Mouse (Mus musculus) cerebellum, postnatal 10 days (tissue): ENCODE results near the gene Ube2cbp.

Experiments used
- DNase-seq, 2 experiments: peaks; one replicate each; pipeline ENCODE4 v3.0.0; 2021; ENCODE audit warnings: mixed read lengths in 2 of 2

Ube2cbp gene

DNA sequence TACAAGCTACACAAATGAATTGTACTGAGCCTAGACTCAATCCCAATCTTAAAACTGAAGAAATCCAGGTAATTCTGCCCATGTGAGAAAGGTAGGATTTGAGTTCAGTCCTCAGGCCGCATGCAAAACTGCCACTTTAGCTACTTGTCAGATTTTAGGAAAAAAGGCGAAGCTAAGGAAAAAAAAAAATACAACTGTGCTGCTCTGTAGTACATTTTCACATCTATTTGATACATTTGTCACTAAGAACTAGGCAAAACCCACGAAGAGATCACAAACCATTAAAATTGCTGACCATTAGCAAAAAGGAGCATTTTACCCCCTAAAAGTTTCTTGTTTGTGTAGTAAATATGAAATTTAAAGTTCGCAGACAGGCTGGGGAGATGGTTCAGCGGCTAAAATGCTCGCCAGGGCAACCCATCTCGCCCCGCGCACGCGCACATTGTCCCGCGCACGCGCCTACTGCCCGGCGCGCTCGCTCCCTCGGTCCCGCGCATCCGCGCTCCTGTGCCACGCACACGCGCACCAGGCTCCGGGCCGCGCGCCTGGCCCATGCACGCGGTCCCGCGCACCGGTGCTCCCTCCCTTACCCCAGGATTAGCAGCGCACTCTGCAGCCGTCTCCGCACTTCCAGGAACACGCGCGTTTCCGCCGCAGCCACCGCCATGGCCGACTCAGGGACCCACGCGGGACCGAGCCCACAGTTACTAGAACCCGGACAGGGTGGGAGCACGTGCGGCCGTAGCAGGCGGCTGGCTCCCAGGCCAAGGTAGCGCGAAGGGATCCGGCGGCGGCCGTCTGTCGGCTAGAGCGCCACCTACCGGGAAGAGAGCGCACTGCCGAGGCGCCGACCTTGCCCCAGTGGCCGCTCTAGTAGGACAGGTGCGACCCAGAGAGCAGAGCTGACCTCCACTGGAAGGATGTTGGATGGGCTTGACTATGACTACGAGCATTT is at the start of gene Ube2cbp:
Gene Ube2cbp, minus strand, starts transcription at position 800 of the 955 bp plus-strand sequence.
- DNase-seq, result peak; percentile 96

DNA sequence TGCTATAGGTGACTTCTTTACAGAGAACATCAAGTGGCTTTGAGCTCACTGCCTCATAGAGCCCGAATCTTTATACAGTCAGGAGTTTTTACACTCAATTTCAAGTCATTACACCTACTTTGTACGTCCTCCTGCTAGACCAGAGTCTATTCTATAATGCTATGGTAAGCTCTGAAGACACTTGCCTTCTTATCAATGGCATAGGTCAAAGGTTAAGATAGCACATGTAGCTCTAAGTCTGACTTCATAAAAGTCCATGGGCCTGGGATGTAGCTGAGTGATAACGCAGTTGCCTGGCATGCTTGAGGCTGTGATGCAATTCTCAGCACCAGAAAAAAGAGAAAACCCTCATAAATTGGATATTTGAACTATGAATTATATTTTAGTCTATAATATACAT is 49.6 kb upstream of the Ube2cbp start:
- no peak for DNase-seq

DNA sequence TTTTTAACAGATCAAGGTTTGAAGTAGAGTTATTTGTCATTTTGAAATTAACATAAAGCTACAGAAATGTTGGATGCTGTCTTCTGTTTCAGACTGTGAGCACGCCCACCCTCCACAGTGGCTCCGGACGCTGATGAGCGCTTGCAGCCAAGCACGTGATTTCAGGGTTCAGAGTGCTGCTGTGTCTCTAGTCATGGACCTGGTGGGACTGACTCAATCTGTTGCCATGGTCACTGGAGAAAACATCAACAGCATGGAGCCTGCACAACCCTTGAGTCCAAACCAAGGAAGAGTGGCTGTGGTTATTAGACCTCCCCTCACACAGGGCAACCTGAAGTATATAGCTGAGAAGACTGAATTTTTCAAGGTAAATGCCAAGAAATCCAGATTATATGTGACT is 49.0 kb upstream of the Ube2cbp start:
- DNase-seq, result no peak

DNA sequence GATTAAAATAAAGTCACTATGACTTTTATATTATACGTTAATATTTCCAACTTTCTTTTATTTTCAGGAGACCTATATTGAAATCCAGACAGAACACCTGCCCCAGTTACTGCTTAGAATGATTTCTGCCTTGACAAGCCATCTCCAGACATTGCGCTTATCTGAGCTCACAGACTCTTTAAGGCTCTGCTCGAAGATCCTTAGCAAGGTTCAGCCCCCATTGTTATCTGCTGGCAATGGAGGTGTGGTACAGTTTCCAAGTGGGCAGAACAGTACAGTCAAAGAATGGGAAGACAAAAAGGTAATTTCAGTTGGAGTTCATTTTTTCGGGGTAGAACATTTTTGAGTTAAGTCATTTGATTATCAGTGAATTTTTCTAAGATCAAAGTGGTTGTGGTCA is 42.7 kb upstream of the Ube2cbp start:
- no peak for DNase-seq

DNA sequence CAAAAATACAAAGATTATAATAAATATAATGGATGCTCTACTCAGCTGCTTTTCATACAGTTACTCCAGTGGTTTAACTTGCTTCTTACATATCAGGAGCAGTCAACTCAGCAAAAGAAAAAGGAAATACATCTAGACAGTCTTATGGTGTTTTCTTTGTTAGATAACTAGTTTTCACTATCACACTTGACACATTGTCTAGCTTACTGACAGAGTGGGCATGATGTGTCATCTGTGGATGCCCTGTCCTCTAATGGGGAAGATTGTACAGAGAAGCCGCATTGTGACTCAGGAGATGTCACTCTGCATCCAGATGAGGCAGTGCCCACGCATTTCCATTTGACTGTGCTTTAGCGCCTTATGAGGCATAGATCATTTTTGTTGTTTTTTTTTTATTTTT is 34.3 kb upstream of the Ube2cbp start:
- DNase-seq, result no peak

DNA sequence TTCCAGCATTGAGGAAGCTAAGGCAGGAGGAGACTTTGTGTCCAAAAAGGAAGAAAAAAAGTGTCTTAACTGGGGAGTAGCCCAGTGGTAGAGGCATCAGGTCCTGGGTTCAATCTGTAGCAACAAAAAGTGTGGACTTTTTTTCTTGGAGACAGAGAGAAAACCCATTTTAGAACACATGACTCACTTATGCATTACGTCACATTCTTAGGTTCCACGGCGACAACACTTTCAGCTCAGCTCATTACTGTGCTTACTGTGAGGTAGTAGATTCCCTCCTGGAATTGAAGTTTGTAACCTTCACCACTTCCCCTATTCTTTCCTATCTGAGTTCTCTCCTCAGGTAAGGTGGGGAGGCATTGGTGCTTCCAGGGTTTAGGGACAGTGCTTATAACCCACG is 31.5 kb upstream of the Ube2cbp start:
- DNase-seq, result no peak

DNA sequence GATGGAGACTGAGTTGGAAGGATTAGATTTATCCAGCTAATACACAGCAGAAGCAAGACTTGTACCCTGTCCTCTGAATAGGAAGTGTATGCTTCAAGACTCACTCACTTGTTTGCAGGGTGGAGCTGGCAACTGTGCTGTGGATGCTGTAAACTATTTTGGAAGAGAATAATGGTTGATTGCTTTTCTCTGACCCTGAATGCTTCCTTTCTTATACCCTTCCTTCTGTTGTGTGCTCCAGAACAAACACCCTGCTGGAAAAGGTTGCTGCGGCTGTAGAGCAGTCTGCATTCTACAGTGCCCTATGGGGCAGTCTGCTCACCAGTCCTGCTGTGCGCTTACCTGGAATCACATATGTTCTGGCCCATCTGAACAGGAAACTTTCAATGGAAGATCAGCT is 27.0 kb upstream of the Ube2cbp start:
- DNase-seq, result peak in 1 of 2 experiments; percentile 17

DNA sequence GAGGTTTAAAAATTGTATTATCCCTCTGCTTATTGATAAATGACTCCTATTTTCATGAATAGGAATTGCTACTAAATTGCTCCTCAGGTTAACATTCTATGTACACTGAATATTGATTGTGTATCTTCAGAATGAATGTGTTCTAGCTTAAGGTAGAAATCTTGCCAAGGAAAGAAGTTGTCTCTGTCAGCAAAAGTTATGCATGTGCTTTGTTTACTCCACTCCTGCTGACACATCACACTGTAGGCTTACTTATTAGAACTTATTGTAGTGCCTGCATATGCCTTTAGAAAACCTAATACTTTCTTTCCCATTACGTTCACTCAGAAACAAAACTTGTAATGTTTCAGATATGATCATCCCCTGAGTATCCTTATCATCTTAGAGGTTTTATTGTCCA is 17.5 kb upstream of the Ube2cbp start:
- DNase-seq, result no peak

DNA sequence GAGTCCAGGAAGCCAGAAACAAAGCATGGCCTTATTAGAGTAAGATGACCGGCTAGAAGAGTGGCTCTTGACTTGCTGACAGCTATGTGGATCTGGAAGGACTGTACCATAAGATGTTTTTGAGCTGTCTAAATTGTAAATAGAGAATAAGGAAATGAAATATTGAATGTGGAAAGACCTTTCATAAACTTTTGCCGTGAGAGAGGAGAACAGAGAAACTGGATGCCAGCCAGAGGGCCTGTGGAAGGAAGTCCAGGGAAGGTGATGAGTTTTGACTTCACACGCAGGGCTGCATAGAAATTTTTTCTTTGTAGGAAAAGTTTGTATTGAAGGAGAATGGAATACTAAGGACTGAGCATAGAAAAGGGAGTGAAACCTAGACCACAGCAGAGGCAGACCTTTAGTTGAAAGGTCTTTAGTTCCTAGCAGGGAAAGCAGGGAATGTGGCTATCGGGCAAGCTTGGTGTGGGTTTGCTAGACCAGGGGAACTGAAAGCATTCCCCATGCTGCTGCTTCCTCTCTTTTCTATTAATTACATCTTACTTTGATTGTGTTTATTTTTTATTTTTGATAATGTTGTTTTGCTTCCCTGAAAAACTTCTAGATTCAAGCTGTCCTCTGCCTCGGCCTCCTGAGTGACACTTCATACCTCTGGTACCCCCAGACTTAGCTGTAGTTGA is 13.8 kb upstream of the Ube2cbp start:
- no peak for DNase-seq

DNA sequence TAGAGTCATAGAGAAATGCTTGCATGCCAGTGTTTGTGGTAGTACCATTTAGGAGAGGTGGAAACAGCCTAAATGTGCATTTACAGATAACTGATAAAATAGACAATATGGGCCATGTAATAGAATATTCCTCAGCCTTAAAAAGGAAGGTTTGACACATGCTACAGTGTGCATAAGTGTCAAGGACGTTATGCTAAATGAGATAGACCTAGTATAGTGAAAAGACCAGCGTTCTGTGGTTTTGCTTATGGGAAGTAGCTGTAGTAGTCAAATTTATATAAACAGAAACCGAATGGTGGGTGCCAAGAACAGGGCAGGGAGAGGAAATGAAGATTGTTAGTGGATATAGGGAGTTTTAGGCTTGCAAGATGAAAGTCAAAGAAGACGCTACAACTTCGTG is 12.0 kb upstream of the Ube2cbp start:
- DNase-seq, result no peak

DNA sequence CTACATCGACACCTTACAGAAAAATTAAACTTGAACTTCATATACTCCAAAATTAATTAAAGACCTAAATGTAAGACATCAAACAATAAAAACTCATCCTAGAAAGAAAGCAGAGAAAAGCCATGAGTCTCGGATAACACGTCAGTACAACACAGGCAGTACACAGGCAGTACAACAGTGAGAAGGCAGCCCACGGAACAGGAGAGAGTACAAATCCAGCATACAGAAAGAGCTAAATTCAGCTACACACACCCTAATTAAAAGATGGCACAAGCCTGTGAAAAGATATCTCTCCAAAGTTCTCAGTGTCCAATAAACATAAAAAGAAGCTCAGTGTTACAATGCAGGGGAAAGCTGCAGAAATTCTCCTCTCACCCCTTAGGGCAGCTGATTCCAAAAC is 11.2 kb upstream of the Ube2cbp start:
- no peak for DNase-seq

DNA sequence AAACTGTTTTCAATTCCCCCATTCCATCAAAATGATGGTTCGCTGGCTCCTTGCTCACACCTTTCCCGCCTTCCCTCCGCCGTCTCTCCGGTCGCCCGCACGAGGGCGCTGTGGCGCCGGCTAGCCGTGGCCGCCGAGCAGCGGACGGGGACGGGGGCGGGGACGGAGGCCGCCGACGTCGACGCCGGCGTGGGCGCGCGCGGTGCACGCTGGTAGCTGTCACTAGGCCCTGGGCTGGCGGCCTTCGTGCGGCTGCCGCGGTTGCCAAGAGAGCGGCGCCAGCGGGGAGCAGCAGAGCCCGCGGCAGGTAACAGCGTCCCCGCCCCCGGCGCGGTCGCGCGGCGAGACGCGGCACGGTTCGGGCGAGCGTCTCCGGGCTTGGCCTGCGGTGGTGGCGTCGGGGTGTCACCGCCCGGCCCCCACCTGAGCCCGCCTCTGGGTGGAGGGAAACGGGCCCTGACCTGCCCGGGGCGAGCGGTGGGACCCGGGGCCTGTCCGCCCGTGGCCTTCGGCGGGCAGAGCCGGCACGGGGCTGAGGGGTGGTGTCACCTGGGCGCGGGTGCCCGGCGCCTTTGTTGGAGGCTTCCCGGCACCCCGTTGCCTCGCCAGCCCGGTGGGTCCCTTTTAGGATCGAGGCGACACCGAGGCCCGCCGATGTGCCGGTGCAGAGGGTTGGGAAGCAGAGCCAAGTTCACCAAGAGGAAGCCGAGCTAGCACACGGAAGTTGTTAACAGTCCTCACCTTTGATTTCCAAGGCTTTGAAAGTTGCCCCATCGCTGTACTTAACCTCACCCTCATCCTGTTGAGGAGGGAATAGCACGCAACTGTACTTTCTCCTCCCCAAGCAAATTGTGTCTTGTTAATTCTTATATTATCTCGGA is 2.5 kb upstream of the Ube2cbp start, which contains the start of gene Dop1a:
Gene Dop1a, plus strand, starts transcription at position 165 of the 881 bp plus-strand sequence.
- DNase-seq, result peak; percentile 98

DNA sequence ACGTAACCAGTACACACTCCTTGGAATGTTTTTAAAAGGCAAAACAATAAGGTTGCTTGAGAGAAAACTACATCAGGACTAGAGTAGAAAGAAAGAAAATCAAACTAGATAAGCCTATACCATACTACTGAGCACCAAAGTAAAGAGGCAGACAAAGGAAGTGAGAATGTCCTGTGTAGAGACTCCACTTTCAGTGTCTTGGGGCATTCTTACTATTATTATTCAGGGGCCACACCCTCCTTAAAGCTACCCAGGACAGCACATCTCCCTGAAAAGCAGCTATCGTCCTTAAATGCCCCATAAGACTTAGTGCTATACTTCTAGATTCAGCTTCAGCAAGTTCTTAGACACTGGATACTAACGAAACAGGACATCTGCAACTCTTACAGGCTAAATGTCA is 11.1 kb downstream of the Ube2cbp start:
- no peak for DNase-seq

DNA sequence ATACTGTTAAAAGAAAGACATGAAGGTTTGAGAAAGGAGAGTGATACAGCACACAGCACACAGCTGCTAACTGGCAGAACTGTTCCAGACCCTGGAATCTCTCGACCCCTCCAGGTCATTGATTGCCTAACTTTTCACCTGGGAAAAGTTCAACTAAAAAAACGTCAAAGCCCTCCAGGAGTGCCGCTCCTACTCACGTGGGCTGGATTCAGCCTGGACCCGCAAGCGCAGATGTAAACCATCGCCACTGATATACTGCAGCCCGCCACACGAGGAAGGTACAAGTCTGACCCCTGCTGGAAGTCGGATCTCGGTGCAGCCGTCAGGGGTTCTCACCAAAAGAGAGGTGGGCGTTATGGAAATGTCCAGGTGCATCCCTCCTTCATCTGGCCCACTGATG is 13.1 kb downstream of the Ube2cbp start:
- DNase-seq, result peak; percentile 85 to 88

DNA sequence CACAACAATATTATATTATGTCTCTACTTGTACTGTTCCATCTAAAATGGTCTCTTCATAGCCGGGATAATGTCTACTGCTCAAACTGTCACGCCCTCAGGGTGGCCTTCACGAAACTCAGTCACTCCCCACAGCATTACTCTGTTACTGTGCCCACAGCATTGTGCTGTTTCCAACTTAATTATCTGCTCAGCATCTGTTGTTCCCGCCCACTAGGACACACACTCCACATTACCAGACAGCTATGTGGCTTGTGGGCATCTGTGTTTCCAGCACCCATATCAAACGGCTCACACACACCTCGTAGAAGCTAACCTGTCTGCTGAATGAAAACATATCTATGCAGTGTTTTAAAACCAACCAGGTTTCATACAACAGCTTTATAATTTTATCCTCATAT is 13.7 kb downstream of the Ube2cbp start:
- peak in 1 of 2 experiments; percentile 32 for DNase-seq

DNA sequence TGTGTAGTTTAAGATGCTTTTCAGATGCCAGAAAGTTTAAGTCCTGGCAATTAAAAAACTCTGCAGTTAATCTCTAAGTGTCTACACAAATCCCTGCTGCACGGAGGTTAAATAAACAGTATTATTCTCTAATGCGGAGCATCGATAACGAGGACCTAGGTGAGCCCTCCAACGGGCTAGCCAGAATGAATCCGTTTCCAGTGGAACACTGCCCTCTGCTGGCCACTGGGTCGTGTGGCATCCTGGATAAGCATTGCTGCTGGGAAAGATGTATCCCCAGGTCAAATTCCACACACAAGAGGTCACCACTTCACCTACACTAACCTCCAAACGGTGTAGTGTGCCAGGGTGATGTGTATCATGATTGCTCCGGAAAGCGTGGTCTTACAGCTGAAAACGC is 15.2 kb downstream of the Ube2cbp start:
- DNase-seq, result peak; percentile 92 to 94

DNA sequence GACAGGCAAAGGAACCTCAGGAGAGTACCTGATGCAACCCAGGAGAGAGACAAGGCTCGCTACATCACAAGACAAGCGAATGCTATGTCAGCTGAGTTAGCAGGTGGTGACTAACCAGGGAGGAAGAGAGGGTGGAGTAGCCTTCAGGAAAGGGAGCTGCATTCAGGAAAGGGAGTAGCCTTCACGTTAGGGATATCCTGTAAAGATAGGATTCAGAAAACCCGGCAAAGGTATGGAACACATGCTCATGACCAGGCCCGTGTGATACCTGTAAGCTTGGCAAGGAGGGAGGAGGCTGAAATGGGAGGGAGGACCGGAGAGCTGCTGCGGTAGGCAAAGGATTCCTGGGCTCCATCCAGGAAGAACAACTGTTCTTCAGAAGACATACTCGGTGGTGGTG is 17.3 kb downstream of the Ube2cbp start:
- DNase-seq, result no peak

DNA sequence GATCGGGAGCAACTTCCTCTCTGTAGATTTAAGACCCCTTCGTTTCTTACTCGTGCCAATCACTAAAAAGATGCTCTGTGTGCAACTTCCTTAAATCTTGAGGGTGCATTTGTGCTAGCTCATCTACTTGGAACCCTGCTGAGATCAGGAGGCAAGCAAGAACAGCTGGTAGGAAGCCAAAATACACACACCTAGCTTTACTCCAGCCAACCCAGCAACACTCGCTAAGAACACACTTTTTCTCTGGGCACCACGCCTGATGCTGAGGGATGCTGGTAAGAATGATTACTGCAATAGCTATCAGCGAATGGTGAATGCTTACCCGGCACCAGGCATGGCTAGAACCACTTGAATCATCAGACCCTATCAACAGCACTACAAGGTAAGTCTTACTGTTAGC is 17.9 kb downstream of the Ube2cbp start:
- DNase-seq, result no peak

DNA sequence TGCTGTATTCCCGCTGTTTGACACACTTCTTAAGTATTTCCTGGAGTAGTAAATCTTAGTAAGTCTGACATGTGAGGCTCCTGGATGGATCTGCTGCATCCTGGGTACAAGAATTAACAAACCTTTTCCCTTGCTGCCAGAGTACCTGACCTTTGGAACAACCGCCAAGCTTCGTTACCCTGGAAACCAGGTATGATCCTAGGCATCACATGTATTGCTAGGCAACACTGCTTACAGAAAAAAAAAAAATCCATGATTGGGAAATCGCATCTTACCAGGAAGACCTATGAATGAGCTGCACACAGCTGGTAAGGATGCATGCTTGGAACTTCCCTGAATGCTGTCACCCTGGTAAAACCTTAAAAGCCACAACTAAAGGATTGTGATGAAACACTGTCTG is 22.5 kb downstream of the Ube2cbp start:
- no peak for DNase-seq

DNA sequence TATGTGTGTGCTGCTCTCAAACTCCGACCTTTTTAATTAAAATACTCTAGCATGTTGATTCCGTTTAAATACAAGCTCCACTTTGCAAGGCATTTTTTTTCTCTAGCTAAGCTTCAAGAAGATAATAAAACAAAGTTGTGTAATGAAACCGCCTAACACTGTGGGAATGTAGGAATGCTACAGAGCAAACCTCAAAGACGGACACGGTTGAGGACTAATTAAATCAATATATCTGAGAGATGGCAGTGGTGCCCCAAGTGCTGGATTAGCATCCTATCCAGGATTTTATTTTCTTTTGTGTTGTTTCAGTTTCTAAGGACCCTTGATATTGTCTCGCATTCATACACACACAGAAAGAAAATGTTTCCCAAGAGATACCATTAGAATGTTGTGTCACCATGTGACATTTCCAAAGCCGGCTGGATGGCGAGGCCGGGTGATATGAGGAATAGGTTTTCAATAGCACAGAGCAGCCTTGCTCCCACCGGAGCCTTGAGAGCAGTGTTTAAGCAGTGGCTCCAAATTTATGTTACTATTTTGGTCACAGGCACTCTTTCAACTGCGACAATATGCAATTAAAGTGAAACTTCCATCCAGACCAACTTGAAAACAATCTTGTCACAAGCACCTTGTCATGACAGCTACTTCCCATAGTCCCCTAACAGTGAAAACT is 26.3 kb downstream of the Ube2cbp start:
- DNase-seq, result no peak

DNA sequence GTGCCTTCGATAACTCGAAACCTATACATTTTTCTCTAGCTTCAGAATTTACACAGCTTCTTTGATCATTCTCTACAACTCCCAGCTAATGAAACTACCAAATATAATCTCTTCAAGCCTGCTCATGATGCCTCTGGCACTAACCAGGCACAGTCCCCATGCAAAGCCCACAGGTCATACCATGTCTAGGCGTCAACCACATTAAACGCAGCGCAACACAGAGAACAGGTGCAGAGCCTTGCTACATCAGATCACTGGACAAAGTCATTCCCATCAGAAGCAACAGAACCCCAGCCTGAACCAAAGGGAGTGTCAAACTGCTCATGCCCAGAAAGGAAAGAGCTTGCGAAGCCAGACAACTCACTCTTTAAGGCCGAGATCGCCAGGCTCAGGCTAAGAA is 28.1 kb downstream of the Ube2cbp start:
- DNase-seq, result no peak

DNA sequence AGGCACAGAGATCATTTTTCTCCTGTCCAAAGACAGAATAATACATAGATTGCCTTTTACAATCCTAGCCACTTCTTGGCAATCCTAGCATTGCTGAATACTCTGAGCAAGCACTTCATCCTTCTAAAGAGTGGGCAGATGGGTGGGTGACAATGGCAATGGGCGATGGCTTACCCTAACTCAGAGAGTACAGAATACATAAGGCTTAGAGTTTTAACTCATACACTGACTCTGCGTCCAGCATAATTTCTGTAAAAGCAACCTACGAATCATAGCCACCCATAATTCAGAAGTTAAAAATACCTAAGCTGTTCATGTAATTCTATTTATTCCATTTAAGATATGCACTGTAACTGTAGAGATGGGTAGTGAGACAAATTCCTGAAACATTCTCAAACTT is 29.2 kb downstream of the Ube2cbp start:
- DNase-seq, result no peak

DNA sequence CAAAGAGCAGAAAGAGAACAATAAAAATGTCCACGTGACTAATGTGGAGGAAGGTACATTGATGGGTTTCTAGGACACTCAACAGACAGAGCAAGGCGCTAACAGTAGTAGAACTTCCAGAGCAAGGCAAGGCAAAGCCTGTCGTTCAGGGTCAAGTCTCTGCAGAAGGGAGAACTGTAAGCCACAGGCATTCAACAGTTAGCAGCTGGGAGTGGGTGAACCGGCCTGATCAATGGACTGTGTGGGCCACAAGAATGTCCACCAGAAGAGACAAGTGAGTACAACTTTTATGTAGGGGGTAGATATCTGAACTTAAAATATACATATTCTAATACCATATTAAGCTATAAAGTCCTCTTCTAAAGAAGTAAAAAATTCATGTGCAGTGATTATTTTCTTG is 41.4 kb downstream of the Ube2cbp start:
- no peak for DNase-seq
